Mouse (Mus musculus): Measurements from ENCODE around the gene Ptgr1. TPM values are rescaled to one million over a fixed set of nuclear protein-coding genes. Genes with fewer than 3 reads are reported as not detected.

Ptgr1 gene
- polyA plus RNA-seq, 1 experiment, result 12.4 TPM

- Histone ChIP-seq H3K4me3 (replicated peaks; ENCODE audit: control insufficient read depth, low read depth, low read length) (no peak overlapping the region), H3K27ac (ENCODE audit: control insufficient read depth, insufficient read depth, low read depth, low read length, poor library complexity) (no peak overlapping the region), H3K4me1 (ENCODE audit: control insufficient read depth, insufficient read depth, low read length) (no peaks in the 10 kb centered on the region)
- WGBS, result 2% methylated on average over 2 of the region's 2 CpGs
- TF ChIP-seq POLR2A (IDR thresholded peaks at IDR 0.05; ENCODE audit: borderline replicate concordance, control insufficient read depth, low read depth, low read length) (no peak), CTCF (IDR thresholded peaks at IDR 0.05; ENCODE audit: control insufficient read depth, insufficient read depth, low read length) (peak; percentile 90)
Observed at GRCm38 (mm10) chr4:58999686-59000085, 12.8 kb upstream of the Ptgr1 start.

- TF ChIP-seq POLR2A (IDR thresholded peaks at IDR 0.05; ENCODE audit: borderline replicate concordance, control insufficient read depth, low read depth, low read length) (no peak), CTCF (IDR thresholded peaks at IDR 0.05; ENCODE audit: control insufficient read depth, insufficient read depth, low read length) (no peak)
- Histone ChIP-seq H3K4me3 (replicated peaks; ENCODE audit: control insufficient read depth, low read depth, low read length) (no peak overlapping the region), H3K4me1 (ENCODE audit: control insufficient read depth, insufficient read depth, low read length) (no peaks in the 10 kb centered on the region), H3K27ac (ENCODE audit: control insufficient read depth, insufficient read depth, low read depth, low read length, poor library complexity) (no peak overlapping the region)
- WGBS, result 70% methylated on average over 1 of the region's 1 CpGs
Observed at GRCm38 (mm10) chr4:58998688-58999087, 11.8 kb upstream of the Ptgr1 start.

GRCm38 (mm10) chr4:58997081-58997480 lies 10.2 kb upstream of the Ptgr1 start:
- H3K4me3 ChIP-seq (replicated peaks; ENCODE audit: control insufficient read depth, low read depth, low read length), result no peak overlapping the region
- TF ChIP-seq POLR2A (IDR thresholded peaks at IDR 0.05; ENCODE audit: borderline replicate concordance, control insufficient read depth, low read depth, low read length) (no peak), CTCF (IDR thresholded peaks at IDR 0.05; ENCODE audit: control insufficient read depth, insufficient read depth, low read length) (no peak)
- 80% methylated on average over 5 of the region's 5 CpGs for WGBS
- H3K4me1 ChIP-seq (ENCODE audit: control insufficient read depth, insufficient read depth, low read length), result no peaks in the 10 kb centered on the region
- H3K27ac ChIP-seq (ENCODE audit: control insufficient read depth, insufficient read depth, low read depth, low read length, poor library complexity), result no peak overlapping the region

GRCm38 (mm10) chr4:58995251-58995693 lies 8.4 kb upstream of the Ptgr1 start:
- H3K4me3 ChIP-seq (replicated peaks; ENCODE audit: control insufficient read depth, low read depth, low read length), result no peak overlapping the region
- WGBS, result 78% methylated on average over 8 of the region's 8 CpGs
- TF ChIP-seq CTCF (IDR thresholded peaks at IDR 0.05; ENCODE audit: control insufficient read depth, insufficient read depth, low read length) (no peak), POLR2A (IDR thresholded peaks at IDR 0.05; ENCODE audit: borderline replicate concordance, control insufficient read depth, low read depth, low read length) (no peak)
- no peaks in the 10 kb centered on the region for H3K4me1 ChIP-seq (ENCODE audit: control insufficient read depth, insufficient read depth, low read length)
- no peak overlapping the region for H3K27ac ChIP-seq (ENCODE audit: control insufficient read depth, insufficient read depth, low read depth, low read length, poor library complexity)

GRCm38 (mm10) chr4:58994762-58995161 lies 7.8 kb upstream of the Ptgr1 start, which contains the start of gene Dnajc25:
Dnajc25 (plus strand) TSS chr4:58995062.
- Histone ChIP-seq H3K27ac (ENCODE audit: control insufficient read depth, insufficient read depth, low read depth, low read length, poor library complexity) (no peak within 1 kb of the TSS), H3K4me1 (ENCODE audit: control insufficient read depth, insufficient read depth, low read length) (no peaks in the 10 kb centered on the region), H3K4me3 (replicated peaks; ENCODE audit: control insufficient read depth, low read depth, low read length) (no peak within 1 kb of the TSS)
- WGBS, result 83% methylated on average over 4 of the region's 4 CpGs
- TF ChIP-seq POLR2A (IDR thresholded peaks at IDR 0.05; ENCODE audit: borderline replicate concordance, control insufficient read depth, low read depth, low read length) (no peak), CTCF (IDR thresholded peaks at IDR 0.05; ENCODE audit: control insufficient read depth, insufficient read depth, low read length) (no peak)

GRCm38 (mm10) chr4:58992195-58992594 lies 5.3 kb upstream of the Ptgr1 start:
- no peak overlapping the region for H3K4me3 ChIP-seq (replicated peaks; ENCODE audit: control insufficient read depth, low read depth, low read length)
- H3K4me1 ChIP-seq (ENCODE audit: control insufficient read depth, insufficient read depth, low read length), result peaks cover 1% of the 10 kb centered on the region
- 69% methylated on average over 5 of the region's 5 CpGs for WGBS
- H3K27ac ChIP-seq (ENCODE audit: control insufficient read depth, insufficient read depth, low read depth, low read length, poor library complexity), result no peak overlapping the region
- TF ChIP-seq POLR2A (IDR thresholded peaks at IDR 0.05; ENCODE audit: borderline replicate concordance, control insufficient read depth, low read depth, low read length), result no peak
- TF ChIP-seq CTCF (IDR thresholded peaks at IDR 0.05; ENCODE audit: control insufficient read depth, insufficient read depth, low read length), result no peak

GRCm38 (mm10) chr4:58990609-58991434 lies 3.9 kb upstream of the Ptgr1 start:
- WGBS, result 65% methylated on average over 17 of the region's 17 CpGs
- no peak for TF ChIP-seq POLR2A (IDR thresholded peaks at IDR 0.05; ENCODE audit: borderline replicate concordance, control insufficient read depth, low read depth, low read length)
- TF ChIP-seq CTCF (IDR thresholded peaks at IDR 0.05; ENCODE audit: control insufficient read depth, insufficient read depth, low read length), result no peak
- Histone ChIP-seq H3K27ac (ENCODE audit: control insufficient read depth, insufficient read depth, low read depth, low read length, poor library complexity) (no peak overlapping the region), H3K4me1 (ENCODE audit: control insufficient read depth, insufficient read depth, low read length) (peaks cover 3% of the 10 kb centered on the region), H3K4me3 (replicated peaks; ENCODE audit: control insufficient read depth, low read depth, low read length) (no peak overlapping the region)

GRCm38 (mm10) chr4:58989303-58989898 lies 2.5 kb upstream of the Ptgr1 start:
- TF ChIP-seq POLR2A (IDR thresholded peaks at IDR 0.05; ENCODE audit: borderline replicate concordance, control insufficient read depth, low read depth, low read length) (no peak), CTCF (IDR thresholded peaks at IDR 0.05; ENCODE audit: control insufficient read depth, insufficient read depth, low read length) (no peak)
- H3K4me1 ChIP-seq (ENCODE audit: control insufficient read depth, insufficient read depth, low read length), result peaks cover 3% of the 10 kb centered on the region
- no peak overlapping the region for H3K27ac ChIP-seq (ENCODE audit: control insufficient read depth, insufficient read depth, low read depth, low read length, poor library complexity)
- WGBS, result 24% methylated on average over 7 of the region's 7 CpGs
- H3K4me3 ChIP-seq (replicated peaks; ENCODE audit: control insufficient read depth, low read depth, low read length), result no peak overlapping the region
